Mouse (Mus musculus): ENCODE measurements at regions not wholly inside any gene's neighbourhood (a gene's known extent, or its start where the extent isn't known, plus 50 kb on each side); places are given as distances from the start of the nearest gene placed in this dataset.
A peak's percentile ranks its signal among the peaks of the same experiment; 100 is the strongest.

DNA sequence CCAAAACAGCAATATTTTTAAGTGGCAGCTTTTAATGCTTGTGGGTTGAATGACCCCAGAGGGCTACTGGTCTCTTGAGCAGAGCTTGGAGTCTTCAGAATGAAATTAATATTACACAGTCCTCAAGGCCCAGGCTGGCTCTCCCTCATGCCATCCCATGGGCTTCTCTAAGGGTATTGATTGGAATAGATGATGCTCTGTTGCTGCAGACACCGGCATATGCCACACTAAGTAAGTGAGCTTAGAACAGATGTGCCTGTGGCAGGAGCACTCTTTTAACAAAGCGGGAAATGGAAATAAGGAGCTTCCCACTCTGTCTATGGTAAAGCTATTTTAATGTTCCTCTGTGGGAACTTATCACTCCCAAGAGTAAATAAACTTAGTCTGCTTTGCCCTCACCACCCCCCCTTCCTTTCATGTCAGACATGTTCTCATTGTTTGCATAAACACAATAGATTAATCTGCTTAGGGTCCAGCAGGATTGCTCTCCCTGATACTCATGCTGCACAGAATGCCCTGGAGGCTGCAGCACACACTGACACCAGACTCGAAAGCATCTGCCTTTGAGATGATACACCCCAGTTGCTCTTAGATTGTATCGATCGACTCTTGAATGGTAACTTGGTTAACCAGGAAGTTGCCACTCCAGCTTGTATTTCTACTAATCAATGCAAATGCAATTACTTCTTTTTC, 294.5 kb upstream of the Adamts16 start:
- DNase-seq = no peak

DNA sequence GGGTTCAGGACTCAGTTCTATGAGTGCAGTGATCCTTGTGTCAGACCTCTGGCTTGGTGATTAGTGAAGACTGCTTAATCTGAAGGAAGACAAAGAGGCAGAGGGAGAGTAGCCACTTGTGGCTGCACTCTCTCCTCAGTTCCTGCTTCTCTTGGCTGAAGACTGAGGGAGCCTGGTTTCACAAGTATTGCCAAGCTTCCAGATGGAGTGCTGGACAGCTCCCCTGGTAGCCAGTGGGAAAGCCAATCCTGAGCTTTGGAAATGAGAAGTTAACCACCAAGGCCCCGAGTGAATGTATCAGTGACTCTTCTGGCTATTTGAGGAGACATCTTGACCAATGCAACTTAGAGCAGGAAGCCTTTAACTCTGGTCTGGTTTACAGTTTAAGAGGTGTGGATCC, 279.9 kb upstream of the Adamts16 start:
- DNase-seq = peak; percentile 73 to 77

DNA sequence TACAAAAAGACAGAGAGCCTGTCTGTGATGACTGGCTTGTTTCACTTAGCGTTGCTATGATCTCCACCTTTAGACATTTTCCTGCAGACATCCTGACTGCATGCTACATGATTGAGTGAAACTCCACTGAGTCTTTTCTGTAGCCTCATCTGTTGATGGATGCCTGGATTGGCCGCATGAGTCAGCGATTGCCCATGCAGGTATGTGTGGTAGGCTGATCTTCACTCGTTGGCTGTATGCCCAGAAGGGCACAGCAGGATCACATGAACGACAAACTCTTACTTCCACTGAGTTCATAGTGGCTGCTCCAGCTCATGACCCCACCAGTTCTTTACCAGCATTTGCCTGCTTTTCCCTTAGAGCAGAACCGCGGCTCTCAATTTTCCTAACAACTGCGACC, 266.6 kb upstream of the Adamts16 start:
- peak; percentile 35 to 54 for DNase-seq

DNA sequence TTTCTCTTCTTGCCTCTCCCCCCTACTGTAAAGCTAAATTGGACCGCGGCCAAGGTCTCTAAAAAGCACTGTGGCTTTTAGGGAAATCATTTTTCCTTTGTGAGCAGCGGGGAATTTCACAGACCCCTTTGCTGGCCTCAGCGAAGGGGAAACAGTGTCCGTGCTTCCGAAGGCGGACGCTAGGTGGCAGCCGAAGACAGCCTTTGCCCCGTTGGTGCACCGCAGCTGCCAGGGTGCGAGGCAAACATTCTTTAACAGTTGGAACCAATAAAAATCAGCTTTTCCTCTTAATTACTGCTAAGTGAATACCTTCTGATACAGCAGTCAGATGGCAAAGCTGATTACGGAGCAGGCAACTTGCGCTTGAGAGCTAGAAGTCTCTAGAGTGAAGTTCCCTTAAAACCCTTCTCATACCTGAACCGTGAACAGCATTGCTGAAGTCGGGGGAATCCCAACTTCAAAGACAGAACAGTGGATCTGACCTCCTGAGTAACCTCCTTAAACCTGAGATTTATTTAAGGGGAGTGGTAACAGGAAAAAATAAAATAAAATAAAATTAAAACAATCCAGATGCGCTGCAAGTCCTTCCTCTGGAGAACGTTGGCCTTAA, 263.7 kb upstream of the Adamts16 start:
- DNase-seq = peak; percentile 87

DNA sequence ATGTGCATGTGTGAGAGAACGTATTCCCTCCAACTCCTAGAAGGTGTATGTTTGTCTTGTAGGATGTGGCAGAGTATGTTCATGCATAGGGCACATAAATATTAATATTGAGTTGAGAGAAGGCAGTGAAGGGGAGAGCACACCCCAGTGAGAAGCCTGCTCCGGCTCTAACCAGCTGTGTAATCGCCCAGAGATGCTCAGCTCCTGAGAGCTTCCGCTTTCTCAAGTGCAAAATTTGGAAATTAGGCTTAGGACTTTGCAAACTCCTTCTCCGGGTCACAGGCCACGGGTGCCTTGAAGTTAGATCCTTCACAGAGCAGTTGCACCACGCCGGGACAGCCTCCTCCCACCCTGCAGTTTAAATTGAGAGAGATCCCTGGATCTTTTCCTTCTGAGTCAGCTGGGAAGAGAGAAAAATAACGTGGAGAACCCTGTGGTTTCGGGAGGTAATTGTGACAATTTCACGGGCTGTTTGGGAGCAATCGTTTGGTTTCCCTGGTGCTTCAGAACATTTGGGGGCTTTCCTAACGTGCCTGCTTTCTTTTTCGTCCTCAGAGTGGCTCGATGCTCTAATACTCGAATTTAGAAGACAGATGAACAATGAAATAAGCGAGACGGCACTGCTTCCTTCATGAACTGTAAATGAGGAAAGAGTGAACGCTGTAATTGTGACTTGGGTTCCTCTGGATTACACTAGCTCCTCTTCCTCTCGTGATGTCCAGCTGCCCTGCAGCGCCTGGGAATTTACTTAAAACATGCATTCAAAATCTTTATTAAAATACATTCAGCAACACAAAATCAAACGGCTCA, 263.0 kb upstream of the Adamts16 start:
- no peak for DNase-seq

DNA sequence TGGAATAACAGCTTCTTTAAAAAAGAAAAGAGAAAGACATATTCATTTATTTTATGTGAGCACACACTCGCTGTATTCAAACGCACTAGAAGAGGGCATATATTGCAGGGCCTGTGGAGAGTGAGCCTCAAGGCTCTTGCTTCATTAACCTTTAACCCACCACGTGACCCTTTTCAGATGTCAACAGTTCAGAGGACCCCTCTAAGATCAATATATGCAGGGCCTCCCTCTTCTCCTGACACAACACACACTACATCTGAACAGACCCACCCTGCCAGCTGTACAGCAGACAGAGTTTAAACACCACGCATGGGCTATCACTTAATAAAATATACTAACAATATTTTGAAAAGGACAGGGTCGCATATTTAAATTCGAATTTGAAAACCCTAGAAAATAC, 242.7 kb upstream of the Adamts16 start:
- DNase-seq = no peak

DNA sequence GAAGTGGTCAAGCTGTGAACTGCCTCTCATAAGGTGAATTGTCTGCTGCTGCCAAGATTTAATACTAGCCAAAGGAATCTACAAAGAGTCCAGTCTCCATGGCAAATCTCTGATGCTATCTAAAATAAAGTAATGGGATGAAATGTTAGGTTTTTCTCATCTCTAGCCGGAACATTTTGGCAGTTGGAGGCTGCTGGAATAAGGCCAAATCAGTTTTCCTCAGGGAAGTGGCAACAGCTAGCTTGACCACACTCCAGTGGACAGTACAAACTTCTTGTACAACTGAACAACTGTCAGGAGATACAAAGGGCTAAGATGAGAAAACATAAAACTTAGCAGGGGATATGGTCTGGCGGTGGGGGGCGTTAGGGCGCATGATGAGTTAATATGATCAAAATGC, 234.3 kb upstream of the Adamts16 start:
- no peak for DNase-seq

DNA sequence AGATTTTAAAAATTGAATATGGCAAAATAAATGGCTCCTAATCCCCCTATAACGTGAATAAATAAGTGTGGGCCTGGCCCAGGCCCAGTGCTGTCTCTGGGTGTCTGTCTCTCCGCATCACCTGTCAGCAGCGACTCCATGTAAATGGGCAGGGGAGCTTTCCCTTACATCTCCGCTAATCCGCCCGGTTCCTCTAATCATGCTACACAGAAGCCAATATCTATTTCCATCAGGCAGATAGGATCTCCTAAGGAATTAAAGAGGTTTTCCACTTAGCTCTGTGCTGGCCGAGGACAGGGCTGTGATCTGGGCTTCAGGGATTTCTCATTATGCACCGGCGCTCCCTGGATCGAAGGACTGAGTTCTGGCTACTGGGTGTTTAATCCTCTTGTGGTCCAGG, 232.4 kb upstream of the Adamts16 start:
- no peak for DNase-seq

DNA sequence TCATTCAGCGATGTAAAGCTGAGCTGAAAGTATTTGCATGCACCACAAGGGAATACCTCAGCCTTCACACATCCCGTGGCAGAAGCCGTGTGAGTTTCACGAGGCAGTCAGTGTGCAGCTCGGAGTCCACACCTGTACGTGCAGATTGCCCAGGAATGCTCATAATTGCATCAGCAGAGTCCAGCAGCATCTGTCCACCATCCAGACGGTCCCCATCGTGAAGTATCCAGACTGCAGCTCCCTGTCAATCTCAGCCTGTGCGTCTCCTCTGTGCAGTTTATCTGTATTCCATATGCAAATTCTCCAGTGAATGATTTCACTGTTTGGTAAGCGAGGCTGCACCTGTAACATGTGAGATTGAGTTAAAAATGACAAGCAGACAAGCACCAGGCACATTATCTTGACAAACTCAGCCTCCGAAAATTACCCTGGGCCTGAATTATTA, 227.2 kb upstream of the Adamts16 start:
- no peak for DNase-seq

DNA sequence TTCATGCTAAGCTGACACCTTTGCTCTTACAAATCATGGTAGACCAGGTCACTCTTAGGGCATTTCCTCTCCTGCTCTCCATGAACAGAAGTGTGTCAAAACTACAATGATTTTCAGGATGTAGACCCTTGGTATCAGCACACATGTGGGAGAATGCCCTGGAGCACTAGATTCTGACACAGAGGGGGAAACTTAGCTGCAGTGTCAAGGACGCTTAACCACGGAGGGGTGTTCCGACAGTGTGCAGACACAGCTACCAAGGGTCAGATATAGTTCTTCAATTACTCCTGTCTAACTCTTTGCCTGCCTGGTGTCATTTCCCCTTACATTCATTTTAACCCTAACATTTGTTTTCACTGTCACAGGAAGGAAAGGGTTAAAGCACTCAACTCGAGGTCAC, 226.4 kb upstream of the Adamts16 start:
- no peak for DNase-seq

DNA sequence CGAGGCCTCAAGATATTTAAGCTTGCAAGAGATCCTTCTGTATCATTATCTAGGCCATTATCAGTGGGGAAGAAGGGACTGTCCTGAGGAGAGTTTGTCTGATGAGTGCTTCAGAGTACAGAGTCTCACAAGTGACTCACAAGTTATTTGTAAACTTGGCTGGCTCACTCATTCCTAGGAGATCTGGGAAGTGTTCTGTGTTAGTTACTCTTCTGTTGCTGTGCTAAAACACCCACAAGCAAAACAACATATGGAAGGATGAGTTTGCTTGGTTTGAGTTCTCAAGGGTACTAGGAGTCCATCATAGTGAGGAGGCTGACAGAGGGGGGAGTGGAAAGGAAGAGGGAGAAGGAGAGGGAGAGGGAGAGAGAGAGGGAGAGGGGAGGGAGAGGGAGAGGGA, 224.0 kb upstream of the Adamts16 start:
- no peak for DNase-seq

DNA sequence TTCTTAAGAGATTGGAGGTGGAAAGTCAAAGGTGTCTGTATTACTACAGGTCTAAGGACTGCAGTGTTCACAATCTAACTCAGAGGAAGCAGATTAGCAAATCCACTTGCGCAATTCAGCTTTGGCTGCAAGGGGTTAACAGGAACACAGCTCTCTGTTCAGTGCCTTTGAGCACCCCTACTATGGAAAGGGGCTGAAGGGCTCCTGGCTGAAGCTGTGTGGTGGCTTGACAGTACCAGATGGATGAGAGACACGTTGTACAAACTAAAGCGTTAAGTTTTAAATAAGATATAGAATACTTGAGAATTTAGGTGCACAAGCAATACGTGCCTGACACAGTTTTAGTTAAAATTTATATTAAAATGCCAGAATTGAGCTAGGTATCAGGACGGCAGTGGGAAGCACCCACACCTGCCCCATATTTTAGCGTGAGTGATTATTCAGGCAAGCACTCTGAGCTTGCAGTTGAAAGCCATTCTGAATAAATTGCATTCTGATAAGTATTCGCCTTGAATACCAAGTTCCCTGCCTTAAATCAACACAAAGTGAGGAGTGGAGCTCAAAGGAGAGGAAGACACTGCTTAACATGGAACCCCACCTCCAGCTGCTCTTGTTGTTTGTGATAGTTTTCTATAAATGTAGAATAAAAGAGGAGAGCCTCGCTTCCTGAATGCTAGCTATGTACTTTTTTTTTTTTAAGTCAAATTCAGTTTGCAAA, 223.1 kb upstream of the Adamts16 start:
- no peak for DNase-seq

DNA sequence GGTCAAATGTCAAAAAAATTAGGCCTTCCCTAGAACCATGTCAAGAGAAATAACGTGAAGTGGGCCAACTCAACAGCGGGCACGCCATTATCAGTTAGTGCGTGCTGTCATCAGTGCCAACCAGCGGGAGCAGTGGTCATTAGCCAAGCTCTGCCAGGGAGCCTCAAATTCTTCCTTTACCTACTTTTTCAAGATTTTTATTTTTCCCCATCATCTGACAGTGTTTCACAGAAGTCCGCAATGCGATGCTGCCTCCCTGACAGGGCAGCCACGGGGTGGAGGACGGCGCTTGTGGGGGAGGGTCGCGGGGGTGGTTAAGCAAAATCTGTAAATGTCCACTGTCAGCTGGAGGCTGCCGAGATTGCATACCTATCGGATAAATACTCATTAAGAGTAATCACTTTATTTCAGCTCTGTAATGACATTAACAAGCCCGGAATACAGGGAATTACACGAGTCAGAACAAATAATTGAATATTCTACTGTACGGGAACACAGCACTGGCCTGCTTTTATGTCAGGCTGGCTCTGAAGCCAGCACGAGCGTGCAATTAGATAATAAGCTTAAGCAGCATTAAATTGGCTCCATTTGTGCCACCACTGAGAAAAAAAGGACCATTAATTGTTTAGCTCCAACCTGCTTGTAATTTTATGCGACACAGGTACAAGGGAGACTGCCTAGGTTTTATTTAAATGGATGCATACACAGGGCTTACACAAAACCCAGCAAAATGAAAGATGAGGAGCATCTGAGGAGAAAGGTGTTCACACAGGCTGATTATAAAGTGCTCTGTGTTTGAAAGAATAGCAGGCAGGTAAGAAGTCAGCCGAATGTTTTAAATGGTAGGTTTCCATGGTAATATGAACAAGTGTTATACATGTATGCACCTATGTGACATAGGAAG, 212.0 kb upstream of the Adamts16 start:
- DNase-seq = no peak

DNA sequence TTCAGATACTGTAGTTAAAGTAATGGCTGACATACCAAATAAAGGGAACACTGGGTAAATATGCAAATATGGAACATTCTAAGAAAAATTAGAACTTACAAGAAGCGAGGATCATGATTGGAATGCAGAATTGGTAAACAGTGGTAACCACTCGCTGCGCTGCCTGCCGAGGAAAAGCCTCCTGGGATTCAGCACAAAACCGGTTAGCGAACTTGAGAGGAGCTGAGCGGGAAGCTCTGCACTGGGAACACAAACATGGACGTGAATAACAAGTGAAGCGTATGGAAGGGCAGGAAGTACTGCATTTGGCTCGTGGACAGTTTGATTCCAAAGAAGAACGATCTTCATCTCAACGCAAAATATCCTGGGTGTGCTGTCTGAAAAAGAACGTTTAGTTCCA, 209.0 kb upstream of the Adamts16 start:
- no peak for DNase-seq

DNA sequence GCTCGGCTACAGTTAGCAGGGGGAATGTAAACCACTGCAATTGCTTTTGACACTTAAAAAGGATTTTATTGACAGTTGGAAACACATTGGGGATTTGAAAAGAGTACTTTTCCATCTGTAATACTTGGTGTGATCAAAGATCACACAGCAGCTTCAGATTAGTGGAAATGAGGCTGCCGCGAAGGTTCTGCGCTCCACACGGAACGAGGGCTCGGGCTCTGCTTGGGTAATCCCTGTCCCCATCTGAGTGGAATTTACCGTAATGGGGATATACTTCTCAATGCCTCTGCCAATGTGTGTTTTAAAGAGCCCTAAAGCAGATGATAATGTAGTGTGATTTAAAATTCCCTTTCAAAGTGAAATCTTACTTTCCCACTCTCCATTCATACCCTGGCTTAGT, 194.4 kb upstream of the Adamts16 start:
- no peak for DNase-seq

DNA sequence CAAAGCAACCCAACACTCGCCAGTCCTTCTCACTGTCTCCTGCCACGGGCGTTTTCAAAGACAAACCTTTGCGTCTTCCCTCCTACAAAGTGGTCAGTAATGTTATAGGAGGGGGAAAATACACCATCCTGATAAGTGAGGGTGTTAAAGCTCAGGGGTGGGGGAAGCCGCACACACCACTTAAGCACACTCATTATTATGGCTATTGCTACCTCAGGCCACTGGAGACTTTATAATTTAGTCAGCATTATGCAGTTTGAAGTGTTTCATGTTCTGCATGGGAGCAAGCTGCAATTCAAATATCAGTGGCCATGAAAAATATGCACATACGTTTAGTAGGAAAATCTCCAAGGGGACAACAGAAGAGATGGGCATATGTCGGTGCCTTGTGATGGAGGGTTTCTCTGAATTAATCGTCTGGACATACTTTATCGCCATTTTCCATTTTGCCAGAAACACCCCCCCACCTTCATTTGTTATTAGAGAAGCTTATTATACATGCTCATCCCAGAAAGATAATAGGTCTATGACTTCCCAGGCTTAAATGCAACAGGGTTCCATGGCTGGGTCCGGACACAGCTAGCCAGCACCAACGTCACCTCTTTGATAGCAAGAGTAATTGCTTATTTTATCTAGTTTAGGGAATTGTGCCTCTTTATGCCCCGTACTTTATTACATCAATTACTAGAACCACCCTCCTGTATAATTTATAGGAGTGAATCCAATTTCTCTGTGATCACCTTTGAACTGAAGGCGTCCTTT, 193.5 kb upstream of the Adamts16 start:
- no peak for DNase-seq

DNA sequence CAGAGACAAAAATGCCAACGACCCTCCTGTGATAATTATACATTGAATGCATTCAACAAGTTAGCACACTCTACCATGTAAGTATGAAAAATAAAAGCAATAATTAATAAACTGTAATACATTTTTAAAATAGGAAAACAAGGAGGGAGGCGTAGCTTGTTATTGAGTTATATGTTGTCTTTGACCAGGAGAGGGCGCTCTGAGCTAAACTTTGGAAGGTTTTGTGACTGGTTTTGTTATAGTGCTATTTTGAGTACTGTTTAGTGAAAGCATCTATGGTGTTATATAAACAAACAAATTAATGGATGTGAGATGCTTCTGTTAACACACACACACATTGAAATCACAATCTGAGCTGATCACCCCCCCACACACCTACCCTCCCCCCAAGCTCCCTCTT, 166.6 kb upstream of the Adamts16 start:
- DNase-seq = peak; percentile 61

DNA sequence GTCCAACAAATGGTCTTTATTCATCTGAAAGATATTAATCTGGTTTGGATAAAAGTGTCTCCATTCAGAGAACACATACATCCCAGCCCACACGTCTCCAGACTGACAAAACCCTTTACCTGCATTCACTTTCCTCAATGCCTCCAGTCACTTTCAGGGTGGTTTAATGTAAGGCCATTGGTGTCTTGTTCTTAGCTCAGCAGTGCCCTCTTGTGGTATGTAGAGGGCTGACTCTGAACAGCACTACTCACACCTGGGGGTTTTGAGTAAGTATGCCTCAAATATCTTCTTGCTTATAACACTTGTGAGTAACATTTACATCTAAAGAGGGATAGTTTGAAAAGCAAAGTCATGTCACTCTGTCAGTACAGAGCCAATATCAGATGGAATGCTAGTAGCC, 164.5 kb upstream of the Adamts16 start:
- DNase-seq = peak; percentile 56 to 67

DNA sequence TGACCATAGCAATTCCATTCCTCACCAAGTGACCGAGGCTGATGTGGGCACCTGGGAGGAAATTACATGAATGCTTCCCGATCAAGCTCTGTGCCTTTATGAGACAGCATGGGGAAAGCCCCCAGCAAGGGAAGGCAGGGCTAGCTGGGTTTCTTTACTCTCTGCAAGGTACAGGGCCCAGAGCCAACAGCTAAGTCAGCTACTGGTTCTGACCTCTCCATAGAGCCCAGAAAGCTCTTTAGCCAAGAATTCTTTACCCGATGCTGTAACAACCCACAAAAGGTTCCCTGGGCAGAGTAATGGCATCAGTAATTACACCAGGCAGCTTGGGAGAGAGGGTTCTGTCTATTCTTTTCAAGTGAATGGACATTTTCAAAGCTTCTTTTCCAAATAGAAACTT, 161.9 kb upstream of the Adamts16 start:
- no peak for DNase-seq

DNA sequence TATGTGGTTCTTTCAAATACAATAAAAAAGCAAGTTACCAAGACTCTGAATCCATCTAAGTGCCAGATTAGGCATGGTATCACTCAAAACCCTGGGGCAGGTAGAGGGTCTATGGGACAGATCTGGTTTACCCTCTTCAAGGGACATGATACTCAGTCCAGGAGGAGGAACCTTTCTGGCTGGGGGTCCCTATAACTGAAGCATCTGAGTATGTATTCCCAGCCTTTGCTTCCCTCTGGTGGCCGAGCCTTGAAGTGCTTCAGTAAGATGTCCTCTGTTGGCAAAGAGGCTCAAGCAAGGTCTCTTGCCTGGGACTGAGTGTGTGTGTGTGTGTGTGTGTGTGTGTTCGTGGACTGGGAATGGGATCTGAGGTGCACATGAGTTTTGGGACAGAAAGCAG, 159.7 kb upstream of the Adamts16 start:
- DNase-seq = peak; percentile 87 to 88

DNA sequence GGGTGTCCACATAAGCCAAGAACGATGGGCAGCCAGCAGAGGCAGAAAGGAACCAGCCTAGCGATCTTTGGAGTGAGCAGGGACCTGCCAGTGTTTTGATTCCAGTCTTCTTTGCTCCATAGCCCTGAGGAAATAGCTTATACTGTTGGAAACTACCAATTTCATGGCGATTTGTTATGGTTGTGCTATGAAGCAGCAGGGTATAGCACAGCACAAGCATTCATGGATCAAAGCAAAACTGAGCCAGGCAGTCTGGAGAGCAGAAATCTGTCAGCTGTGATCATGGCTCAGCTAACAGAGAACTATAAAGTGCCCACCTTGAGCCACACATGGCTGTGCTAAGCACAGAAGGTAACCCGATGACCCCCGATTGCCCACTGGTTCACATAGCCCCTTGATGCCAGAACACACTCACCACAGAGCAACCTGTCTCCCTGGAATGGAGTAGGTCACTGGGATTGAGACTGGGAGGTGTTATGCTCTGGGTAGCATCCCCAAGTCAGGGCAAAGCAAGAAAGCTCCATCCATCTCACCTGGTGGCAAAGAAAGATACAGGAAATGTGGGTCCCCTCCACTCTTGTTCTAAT, 158.9 kb upstream of the Adamts16 start:
- DNase-seq = no peak

Data from kidney, postnatal 4 days (tissue).